Mouse (Mus musculus) lung, embryonic 15.5 days (tissue): Measurements from ENCODE around the gene Setdb2. TPM values are rescaled to one million over a fixed set of nuclear protein-coding genes. Genes with fewer than 3 reads are reported as not detected.
"Not testable (repeated sequence)": the region's sequence is repeated elsewhere in the genome, so short reads cannot be mapped to it uniquely, and the experiment has no call there.

Source experiments
- ATAC-seq: fragments of 200-750 bp; cut with Nextera tagmentation; 2 replicates; pipeline ENCODE4 v1.8.0; 2017; ENCODE audit warnings: moderate number of reproducible peaks, borderline replicate concordance; ENCODE audit not compliant: low FRiP score, low TSS enrichment; ENCODE audit errors: extremely low read depth
- H3K27ac ChIP-seq: fragments of 300-500 bp; sonication (generic); 2 replicates; pipeline ENCODE4 v1.5.1; 2015; ENCODE audit warnings: moderate library complexity, mild to moderate bottlenecking, inconsistent platforms
- H3K27me3 ChIP-seq: fragments of 300-500 bp; sonication (generic); 2 replicates; pipeline ENCODE4 v1.6.1; 2015; ENCODE audit warnings: inconsistent platforms
- H3K36me3 ChIP-seq: fragments of 300-500 bp; sonication (generic); 2 replicates; pipeline ENCODE4 v1.6.1; 2015; ENCODE audit warnings: inconsistent platforms
- H3K4me1 ChIP-seq: fragments of 300-500 bp; sonication (generic); 2 replicates; pipeline ENCODE4 v1.6.1; 2015; ENCODE audit warnings: inconsistent platforms
- H3K4me2 ChIP-seq: fragments of 300-500 bp; sonication (generic); 2 replicates; pipeline ENCODE4 v1.6.1; 2015; ENCODE audit warnings: inconsistent platforms, mild to moderate bottlenecking, moderate library complexity
- H3K4me3 ChIP-seq: fragments of 300-500 bp; sonication (generic); 2 replicates; pipeline ENCODE4 v1.5.1; 2015; ENCODE audit warnings: mild to moderate bottlenecking, inconsistent platforms
- H3K9ac ChIP-seq: fragments of 300-500 bp; sonication (generic); 2 replicates; pipeline ENCODE4 v1.6.1; 2015; ENCODE audit warnings: inconsistent platforms
- H3K9me3 ChIP-seq: fragments of 300-500 bp; sonication (generic); 2 replicates; pipeline ENCODE4 v1.6.1; 2016; ENCODE audit warnings: inconsistent platforms
- WGBS: fragments of 180-500 bp; shearing (Covaris S2); methylation state at CpG from one replicate; pipeline ENCODE4 v1.1.7; 2015; 5-methylcytosine and 5-hydroxymethylcytosine counted together
- polyA plus RNA-seq: library from polyadenylated mRNA; unstranded; fragments of >200 nt; fragmentation: Nextera tagmentation; extraction: Ambion mirVana; gene quantifications from 2 replicates; pipeline ENCODE4 v1.2.1, GENCODE M21; 2015

The Setdb2 gene
- polyA plus RNA-seq, 1 experiment from 2014 or later: 12.5 TPM

DNA sequence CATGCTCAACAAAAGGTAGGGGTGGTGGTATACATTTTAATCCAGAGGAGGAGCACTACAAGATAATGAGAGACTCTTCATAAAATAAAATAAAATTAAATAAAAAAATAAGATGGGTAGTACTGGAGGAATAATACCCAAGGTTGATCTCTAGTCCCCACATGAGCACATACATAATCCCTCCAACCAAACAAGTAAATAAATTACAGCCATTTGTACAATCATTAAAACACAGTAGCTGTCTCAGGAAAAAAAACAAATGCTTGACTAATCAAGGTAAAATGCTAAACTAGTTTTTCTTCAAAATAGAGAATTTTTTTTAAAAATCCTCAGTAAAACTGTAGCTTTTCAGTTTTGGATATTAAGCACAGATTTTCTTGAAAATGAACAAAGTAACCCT, 5.5 kb downstream of the Setdb2 start:
- no peak for ATAC-seq
- Histone ChIP-seq H3K9ac (no peak overlapping the region), H3K9me3 (no peaks in the 10 kb centered on the region), H3K36me3 (no peaks in the 10 kb centered on the region), H3K27ac (no peak overlapping the region), H3K4me2 (no peak overlapping the region), H3K4me1 (peaks cover 7% of the 10 kb centered on the region; the same call in 1 of the 2 replicates), H3K27me3 (no peaks in the 10 kb centered on the region), H3K4me3 (no peak overlapping the region)

DNA sequence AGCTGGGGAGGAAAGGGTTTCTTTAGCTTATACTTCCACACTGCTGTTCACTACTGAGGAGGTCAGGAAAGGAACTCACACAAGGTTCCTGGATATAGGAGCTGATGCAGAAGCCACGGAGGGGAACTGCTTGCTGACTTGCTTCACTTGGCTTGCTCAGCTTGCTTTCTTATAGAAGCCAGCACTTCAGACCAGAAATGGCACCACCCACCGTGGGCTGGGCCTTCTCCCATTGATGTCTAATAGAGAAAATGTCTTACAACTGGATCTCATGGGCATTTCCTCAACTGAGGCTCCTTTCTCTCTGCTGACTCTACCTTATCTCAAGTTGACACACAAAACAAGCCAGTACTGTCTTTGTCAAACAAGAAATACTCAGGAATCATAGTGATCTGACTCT, 6.8 kb downstream of the Setdb2 start:
- 64% methylated on average over 2 of the region's 2 CpGs for WGBS

DNA sequence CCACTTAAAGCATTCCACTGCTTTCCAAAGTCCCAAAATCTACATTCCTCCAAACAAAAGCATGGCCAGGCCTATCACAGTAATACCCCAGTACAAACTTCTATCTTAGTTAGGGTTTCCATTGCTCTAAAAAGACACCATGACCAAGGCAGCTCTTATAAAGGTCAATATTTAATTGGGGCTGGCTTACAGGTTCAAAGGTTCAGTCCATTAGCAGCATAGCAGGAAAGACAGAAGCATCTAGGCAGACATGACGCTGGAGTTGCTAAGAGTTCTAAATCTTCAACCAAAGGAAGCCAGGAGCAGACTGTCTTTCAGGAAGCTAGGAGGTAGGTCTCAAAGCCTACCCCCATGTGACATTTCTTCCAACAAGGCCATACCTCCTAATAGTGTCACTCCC, 10.1 kb downstream of the Setdb2 start:
- Histone ChIP-seq H3K36me3 (no peaks in the 10 kb centered on the region), H3K27ac (no peak overlapping the region), H3K9ac (no peak overlapping the region), H3K27me3 (no peaks in the 10 kb centered on the region), H3K4me3 (no peak overlapping the region), H3K9me3 (no peaks in the 10 kb centered on the region), H3K4me2 (no peak overlapping the region), H3K4me1 (no peaks in the 10 kb centered on the region)
- WGBS: 75% methylated on average over 1 of the region's 1 CpGs
- no peak for ATAC-seq

More for the DNA sequence above, 6.8 kb downstream of the Setdb2 start:
- Histone ChIP-seq H3K4me3 (no peak overlapping the region), H3K4me2 (no peak overlapping the region), H3K36me3 (no peaks in the 10 kb centered on the region), H3K4me1 (no peaks in the 10 kb centered on the region), H3K9me3 (no peaks in the 10 kb centered on the region), H3K27me3 (no peaks in the 10 kb centered on the region), H3K9ac (no peak overlapping the region), H3K27ac (no peak overlapping the region)
- ATAC-seq: no peak

DNA sequence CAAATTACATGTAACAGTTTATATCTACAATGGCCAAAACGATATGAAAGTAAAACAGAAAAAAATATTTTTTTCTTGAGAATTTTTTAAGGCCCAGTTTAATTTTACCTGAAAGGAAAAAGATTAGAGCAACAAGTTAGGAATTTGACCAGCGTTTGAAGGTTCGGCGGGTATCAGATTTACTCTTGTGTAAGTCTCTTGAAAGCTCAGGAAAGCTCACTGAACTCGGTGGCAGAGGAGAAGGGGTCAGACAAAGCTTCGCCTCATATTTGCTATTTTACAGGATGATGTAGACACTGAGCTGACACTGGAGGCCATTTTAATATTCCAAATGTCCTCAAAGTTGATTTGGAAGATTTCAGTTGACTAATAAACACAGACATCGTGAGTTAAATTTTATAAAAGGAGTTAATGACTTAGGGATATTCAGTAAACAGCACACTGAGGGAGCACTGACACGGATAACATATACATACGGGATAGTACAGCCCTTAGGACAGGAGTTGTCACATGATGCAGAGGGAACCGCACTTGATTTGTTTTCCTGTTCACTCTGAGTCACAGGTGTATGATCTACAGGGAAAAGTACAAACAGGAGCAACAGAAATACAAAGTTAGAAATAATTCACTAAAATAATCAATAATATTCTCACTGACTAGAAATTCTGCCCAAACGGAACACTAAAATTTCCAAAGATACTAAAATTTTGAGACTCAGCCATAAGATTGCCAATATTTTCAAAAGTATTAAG, 17.6 kb downstream of the Setdb2 start:
- Histone ChIP-seq H3K4me3 (no peak overlapping the region), H3K9ac (no peak overlapping the region), H3K27ac (no peak overlapping the region), H3K4me1 (no peaks in the 10 kb centered on the region), H3K9me3 (no peaks in the 10 kb centered on the region), H3K4me2 (no peak overlapping the region), H3K36me3 (0 out of 2 replicates have a peak, but pooled peaks cover 5% of the 10 kb centered on the region), H3K27me3 (no peaks in the 10 kb centered on the region)
- WGBS: 84% methylated on average over 11 of the region's 11 CpGs
- no peak for ATAC-seq

DNA sequence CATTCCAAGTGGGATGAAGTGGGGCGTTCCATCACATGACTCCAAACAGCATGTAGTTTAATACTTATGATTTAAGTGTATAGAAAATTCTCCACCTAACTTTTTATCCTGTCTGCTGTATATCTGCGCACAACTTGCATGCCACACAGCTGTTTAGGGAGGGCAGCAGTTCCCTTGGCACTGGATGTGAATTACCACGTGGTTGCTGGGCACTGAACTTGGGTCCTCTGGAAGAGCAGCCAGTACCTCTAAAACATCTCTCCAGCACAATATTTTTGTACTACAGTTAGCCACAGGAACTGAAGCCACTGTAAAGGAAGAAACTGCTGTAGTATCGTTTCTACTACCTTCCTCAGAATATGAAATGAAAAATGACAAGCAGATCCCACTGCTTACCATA, 22.5 kb downstream of the Setdb2 start:
- ATAC-seq: no peak
- Histone ChIP-seq H3K27me3 (no peaks in the 10 kb centered on the region), H3K9me3 (no peaks in the 10 kb centered on the region), H3K36me3 (0 out of 2 replicates have a peak, but pooled peaks cover 10% of the 10 kb centered on the region), H3K4me2 (no peak overlapping the region), H3K9ac (no peak overlapping the region), H3K4me3 (no peak overlapping the region), H3K4me1 (no peaks in the 10 kb centered on the region), H3K27ac (no peak overlapping the region)
- 88% methylated on average over 4 of the region's 4 CpGs for WGBS

DNA sequence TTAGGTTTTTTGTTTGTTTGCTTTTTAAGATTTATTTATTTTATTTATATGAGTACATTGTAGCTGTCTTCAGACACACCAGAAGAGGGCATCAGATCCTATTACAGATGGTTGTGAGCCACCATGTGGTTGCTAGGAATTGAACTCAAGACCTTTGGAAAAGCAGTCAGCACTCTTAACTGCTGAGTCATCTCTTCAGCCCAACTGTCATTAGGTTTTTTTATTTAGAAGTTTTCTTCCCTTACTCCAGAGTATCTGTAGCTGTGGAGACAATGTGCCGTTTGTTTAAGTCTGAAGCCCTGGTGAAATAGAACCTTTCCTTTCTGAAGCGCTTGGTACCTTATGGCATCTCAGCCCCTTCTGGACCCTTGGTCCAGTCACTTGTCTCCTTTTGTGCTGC, 25.7 kb downstream of the Setdb2 start:
- H3K9me3 ChIP-seq, H3K4me3 ChIP-seq, H3K4me1 ChIP-seq, H3K4me2 ChIP-seq, ATAC-seq, H3K9ac ChIP-seq, H3K27me3 ChIP-seq, H3K36me3 ChIP-seq, H3K27ac ChIP-seq: not testable (repeated sequence)
- 92% methylated on average over 2 of the region's 2 CpGs for WGBS

DNA sequence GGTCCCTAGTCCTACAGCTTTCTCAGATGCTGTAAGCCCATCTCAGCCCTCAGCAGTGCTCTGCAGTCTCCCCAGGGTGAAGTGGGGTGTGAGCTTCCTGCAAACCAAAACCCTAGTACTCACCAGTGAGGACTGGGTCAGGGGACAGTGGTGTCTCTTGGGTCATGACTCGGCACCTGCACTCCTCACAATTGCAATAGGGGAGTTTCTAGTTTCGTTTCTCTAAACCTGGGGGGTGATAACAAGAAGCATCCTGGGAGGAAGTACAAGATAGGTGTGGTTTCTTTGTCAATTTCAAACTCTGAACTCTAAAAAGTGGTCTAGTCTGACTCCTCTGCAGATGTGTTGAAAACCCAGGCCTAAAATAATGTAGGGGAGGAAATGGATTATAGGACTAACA, 43.7 kb downstream of the Setdb2 start:
- Histone ChIP-seq H3K4me1 (no peaks in the 10 kb centered on the region), H3K9me3 (no peaks in the 10 kb centered on the region), H3K27ac (no peak overlapping the region), H3K36me3 (no peaks in the 10 kb centered on the region), H3K4me3 (no peak overlapping the region), H3K4me2 (no peak overlapping the region), H3K27me3 (no peaks in the 10 kb centered on the region), H3K9ac (no peak overlapping the region)
- no peak for ATAC-seq
- WGBS: 72% methylated on average over 2 of the region's 2 CpGs

DNA sequence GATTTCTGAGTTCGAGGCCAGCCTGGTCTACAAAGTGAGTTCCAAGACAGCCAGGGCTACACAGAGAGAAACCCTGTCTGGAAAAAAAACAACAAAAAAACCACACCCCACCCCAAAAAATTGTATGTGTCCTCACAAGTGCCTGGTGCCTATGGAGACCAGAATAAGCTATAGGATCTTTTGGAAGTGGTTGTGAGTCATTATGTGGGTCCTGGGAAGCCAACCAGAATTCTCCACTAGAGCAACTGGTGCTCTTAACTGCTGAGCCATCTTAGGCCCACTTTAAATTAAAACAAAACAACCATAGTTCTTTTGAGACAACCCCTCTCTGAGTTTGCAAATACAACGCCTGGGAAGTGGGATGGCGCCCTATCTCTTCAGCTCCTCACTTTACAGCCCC, 45.4 kb downstream of the Setdb2 start, which contains the start of gene Phf11c:
Gene Phf11c (minus strand): TSS at position 101 of the 400 bp plus-strand sequence.
- Histone ChIP-seq H3K27ac (no peak within 1 kb of the TSS), H3K4me2 (no peak within 1 kb of the TSS), H3K4me1 (no peaks in the 10 kb centered on the region), H3K9me3 (no peaks in the 10 kb centered on the region), H3K27me3 (no peaks in the 10 kb centered on the region), H3K4me3 (no peak within 1 kb of the TSS), H3K36me3 (no peaks in the 10 kb centered on the region), H3K9ac (no peak within 1 kb of the TSS)
- 87% methylated on average over 3 of the region's 3 CpGs for WGBS
- no peak for ATAC-seq

DNA sequence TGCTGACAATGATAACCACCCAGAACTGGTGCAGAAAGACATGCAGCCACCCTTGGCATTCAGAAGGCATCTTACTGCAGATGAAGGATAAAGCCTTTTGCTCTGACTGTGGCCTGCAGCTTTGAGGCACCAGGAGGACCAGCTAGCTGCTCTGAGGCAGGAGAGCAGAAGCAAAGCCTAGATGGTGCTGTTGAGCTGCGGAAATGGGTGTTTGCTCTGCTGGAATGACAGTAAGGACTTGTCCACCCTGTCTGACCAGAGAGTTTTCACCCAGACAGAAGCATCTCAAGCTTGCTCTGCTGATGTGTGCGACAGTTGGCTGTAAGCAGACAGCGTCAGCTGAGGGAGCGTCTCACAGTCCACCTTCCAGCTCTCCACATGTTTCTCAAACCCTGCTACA, 50.5 kb downstream of the Setdb2 start:
- H3K4me2 ChIP-seq, H3K27ac ChIP-seq, H3K4me3 ChIP-seq, H3K36me3 ChIP-seq, H3K27me3 ChIP-seq, H3K9me3 ChIP-seq, H3K9ac ChIP-seq, H3K4me1 ChIP-seq, ATAC-seq: not testable (repeated sequence)
- WGBS: 29% methylated on average over 4 of the region's 4 CpGs

DNA sequence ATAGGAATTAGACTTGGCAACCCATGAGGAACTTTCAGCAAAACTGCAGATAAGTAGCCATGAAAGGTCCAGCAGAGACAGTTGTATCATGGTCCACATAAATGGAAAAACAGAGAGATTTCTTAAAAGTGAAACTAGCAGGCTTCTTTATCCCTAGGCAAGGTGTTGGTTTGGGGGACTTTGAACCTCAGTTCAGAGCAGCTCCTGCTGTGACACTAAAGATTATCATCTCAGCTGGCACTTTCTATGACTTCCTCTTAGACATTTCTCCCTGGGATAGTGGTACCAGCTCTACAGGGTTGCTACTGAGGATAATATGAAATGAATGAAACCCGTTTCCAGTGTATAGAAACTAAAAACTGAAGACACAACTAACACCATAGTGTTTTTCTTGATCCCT, 51.2 kb downstream of the Setdb2 start:
- no peak for ATAC-seq
- Histone ChIP-seq H3K4me3 (no peak overlapping the region), H3K27ac (no peak overlapping the region), H3K27me3 (no peaks in the 10 kb centered on the region), H3K36me3 (no peaks in the 10 kb centered on the region), H3K4me1 (no peaks in the 10 kb centered on the region), H3K9me3 (no peaks in the 10 kb centered on the region), H3K4me2 (no peak overlapping the region), H3K9ac (no peak overlapping the region)
- WGBS: 77% methylated on average over 1 of the region's 1 CpGs

DNA sequence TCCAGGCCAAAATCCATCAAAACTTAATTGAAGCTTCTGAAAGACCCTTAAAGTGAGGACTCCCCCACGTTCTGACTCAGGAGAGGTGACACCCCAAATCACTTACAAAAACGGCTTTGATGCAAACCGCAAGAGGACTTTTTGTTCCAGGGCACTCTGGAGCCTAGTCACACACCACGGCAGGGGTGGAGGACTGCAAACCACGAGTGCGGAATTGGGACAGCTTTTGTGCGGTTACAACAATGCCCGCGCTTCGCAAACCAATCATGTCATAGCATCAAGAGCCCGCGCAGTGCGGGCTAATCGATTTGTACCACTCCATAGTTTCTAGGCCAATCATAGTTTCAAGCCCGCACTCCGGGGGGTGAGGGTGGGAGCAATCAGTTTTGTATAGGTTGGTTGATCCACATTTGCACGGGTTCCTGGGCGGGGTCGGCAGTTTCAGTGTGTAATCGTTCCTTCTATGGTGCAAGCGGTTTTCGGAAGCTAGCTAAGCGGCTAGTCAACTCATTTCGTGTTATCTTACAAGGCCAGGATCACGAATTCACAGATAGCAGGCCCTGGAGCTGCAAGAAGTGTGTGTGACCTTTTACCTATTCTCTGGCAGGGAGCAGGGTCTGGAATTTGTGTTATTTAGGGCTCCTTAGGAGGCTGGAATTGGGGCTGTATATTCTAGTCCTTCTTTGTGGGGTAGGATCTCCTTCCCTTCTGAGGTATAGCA, 70.2 kb downstream of the Setdb2 start:
- Histone ChIP-seq H3K9ac (no peak overlapping the region), H3K4me1 (no peaks in the 10 kb centered on the region), H3K4me3 (no peak overlapping the region), H3K27ac (no peak overlapping the region), H3K9me3 (no peaks in the 10 kb centered on the region), H3K27me3 (no peaks in the 10 kb centered on the region), H3K4me2 (no peak overlapping the region), H3K36me3 (no peaks in the 10 kb centered on the region)
- no peak for ATAC-seq
- WGBS: 92% methylated on average over 25 of the region's 25 CpGs

DNA sequence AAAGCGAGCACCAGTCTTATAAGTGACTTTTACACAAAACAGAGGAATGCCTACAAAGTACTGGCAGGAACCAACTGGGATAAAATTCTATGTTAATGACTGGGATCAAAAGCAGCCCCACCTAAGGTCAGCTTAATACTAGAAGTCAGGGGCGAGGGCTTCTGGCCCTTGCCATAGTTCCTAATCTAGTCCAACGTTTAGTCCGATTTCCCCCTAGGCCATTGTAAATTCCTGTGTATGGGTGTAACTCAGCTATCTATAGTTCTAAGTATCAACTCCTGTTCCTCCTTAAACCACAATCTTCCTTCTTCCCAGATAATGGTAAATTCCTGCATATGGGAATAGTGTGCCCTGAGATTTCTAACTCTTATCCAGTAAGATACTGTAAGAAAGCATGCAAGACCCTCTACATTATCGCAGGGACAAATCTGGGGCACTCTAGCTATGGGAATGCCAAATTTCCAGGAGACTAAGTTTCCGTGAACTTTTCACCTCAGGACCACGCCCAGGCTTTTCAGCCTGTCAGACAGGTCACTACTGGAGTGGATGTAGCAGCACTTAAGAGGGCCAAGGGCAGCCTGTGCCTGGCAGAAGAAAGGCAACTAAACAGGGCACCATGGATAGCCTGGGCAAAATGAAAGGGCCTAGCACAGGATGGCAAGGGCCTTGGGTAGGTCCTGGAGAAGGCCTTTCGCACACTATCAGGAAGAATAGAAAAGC, 74.1 kb downstream of the Setdb2 start:
- ATAC-seq: no peak
- Histone ChIP-seq H3K36me3 (no peaks in the 10 kb centered on the region), H3K4me1 (no peaks in the 10 kb centered on the region), H3K27me3 (no peaks in the 10 kb centered on the region), H3K9me3 (no peaks in the 10 kb centered on the region), H3K27ac (no peak overlapping the region), H3K4me2 (no peak overlapping the region), H3K4me3 (no peak overlapping the region), H3K9ac (no peak overlapping the region)
- 76% methylated on average over 8 of the region's 8 CpGs for WGBS
